Mouse (Mus musculus) megakaryocyte-erythroid progenitor cell, adult 5-6 weeks (primary cell): Measurements from ENCODE around the gene Zbtb22. TPM values are rescaled to one million over a fixed set of nuclear protein-coding genes. Genes with fewer than 3 reads are reported as not detected.
A peak's percentile ranks its signal among the peaks of the same experiment; 100 is the strongest.
"Not testable (repeated sequence)": the region's sequence is repeated elsewhere in the genome, so short reads cannot be mapped to it uniquely, and the experiment has no call there.

Experiments
- ATAC-seq: replicated peaks from 2 replicates; pipeline ENCODE4 v1.8.0; 2016; ENCODE audit warnings: mild to moderate bottlenecking, inconsistent platforms; ENCODE audit not compliant: severe bottlenecking, poor library complexity, low FRiP score, low TSS enrichment
- total RNA-seq, 2 experiments: library from RNA; stranded (forward) in 1 of 2; stranded (reverse) in 1 of 2; fragments of 200-1000, 215-1000 nt in 1 of 2; fragments of >200 nt in 1 of 2; fragmentation: Nextera tagmentation in 1 of 2; gene quantifications; 2 replicates each; pipeline ENCODE4 v1.2.3; 2014 to 2017

Gene Zbtb22
- total RNA-seq (2014; fragmentation: Nextera tagmentation) (18.0 and 18.4 TPM in 2 replicates), total RNA-seq (2017) (14.9 and 18.6 TPM in 2 replicates)

DNA sequence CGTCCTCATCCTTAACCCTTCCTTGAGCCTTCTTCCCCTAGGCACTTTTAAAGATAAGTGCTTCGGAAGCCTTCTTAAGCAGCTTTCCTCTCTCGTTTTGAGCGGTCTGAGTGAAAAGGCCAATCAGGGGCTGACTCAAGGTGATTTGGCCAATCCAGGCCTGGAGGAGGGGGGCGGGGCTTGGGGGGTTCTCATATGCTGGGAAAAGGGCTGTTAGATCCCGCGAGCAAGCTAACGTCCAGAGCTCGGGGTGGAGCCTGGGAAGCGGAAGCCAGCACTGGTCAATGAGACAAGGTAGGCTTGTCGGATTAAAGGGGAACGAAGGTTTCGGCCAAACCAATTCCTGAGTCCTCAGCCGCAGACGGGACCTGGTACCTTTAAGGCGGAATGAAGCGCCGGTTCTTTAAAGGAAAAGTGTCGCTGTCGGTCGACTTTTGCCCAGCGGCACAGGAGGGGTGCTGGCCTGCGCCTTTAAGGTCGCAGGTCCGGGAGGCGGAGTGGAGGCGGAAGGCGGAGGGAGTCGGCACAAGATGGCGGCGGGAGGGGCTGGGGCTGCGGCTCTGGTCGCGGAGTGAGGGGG, at the start of gene Zbtb22, which contains the start of gene Tapbp:
Gene Zbtb22, plus strand, starts transcription at position 234 of the 580 bp plus-strand sequence.
Gene Tapbp, plus strand, starts transcription at position 229 of the 580 bp plus-strand sequence.
- ATAC-seq: peak; percentile 66

DNA sequence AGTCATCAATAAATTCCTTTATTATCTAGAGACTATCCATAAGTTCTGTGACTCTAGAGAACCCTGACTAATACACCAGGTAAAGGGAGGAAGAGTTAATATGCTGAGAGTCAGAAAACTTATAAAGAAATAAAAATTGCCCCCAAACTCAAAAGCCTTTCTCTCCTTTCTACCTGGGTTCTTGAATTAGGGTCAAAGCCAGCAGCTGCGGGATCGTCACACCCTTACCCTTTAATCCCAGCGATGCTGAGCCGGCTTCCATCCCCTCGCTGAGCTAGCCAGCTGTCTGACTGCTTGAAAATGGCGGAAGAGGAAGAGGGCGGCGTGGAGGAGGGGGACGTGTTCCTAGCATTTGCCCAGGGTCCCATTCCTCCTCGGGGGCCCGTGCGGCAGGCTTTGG, 42.2 kb upstream of the Zbtb22 start, which contains the start of gene Gm7029:
Gene Gm7029, plus strand, starts transcription at position 301 of the 400 bp plus-strand sequence.
- ATAC-seq: not testable (repeated sequence)

DNA sequence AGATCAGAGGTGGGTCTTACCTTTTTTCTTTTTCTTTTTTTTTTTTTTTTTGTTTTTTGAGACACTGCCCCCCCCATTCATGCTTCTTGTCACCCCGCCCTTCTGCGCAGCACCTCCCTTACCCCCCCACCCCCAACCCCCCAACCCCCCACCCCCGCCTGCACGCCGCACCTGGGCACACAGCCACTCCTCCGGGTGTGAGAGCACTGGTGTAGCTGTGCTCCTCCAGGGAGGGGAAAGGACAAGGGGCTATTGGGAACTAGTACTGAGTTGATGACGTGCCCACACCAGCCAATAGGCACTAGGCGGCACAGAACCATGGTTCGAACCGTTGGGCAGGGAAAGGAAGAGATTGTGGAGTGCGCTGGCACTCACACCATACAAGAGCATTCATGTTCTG, 41.3 kb upstream of the Zbtb22 start:
- ATAC-seq: no peak

DNA sequence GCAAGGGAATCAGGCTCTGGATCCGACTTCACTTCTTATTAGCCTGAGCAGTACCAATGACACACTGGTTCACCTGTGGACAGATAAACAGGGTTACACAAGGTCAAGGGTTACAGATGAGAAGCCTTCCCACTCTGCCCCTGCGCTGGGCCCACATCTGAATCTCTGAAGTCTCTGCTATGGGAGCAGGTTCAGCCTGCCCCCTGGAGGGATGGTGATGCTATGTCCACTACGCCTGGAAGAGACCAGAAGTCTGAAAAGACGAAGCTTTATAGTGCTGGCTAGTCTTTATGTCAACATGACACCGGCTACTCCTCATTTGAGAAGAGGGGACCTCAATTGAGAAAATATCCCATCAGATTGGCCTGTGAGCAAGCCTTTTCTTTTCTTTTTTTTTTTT, 39.9 kb upstream of the Zbtb22 start:
- ATAC-seq: 0 out of 2 replicates have a peak, but pooled peaks have one; percentile 55

DNA sequence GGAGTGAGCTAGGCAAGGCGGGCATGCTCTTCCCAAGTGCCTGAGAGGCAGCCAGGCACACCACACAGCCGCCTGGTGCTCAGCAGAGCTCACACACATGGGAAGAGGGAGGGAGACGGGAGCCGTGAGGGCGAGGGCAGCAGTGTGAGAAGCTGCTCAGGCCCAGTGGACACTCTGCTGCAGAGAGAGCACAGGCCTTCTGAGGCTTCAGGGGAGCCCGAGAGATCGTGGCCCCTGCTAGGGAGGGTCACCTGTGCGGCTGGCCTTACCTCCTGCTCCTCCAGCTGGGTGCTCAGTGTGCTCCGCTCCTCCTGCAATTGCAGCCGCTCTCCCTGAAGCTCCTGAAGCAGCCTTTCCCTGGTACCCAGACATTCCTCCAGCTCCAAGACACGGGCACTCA, 31.4 kb upstream of the Zbtb22 start:
- not testable (repeated sequence) for ATAC-seq

DNA sequence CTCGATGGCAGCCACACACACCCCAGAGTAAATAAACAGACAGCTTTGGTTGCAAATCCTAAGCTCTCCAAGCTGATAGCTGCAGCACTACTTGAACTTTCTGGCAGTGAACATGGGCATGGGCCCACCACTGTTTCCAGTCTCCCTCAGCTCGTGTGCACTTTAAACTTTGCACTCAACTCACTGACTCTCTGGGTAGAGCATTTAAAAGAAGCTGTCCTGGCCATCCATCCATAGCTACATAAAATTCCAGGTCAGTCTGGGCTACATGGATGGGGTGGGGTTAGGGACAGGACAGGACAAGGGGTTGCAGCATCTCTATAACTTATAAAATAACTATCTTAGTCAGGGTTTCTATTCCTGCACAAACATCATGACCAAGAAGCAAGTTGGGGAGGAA, 27.9 kb upstream of the Zbtb22 start:
- not testable (repeated sequence) for ATAC-seq

DNA sequence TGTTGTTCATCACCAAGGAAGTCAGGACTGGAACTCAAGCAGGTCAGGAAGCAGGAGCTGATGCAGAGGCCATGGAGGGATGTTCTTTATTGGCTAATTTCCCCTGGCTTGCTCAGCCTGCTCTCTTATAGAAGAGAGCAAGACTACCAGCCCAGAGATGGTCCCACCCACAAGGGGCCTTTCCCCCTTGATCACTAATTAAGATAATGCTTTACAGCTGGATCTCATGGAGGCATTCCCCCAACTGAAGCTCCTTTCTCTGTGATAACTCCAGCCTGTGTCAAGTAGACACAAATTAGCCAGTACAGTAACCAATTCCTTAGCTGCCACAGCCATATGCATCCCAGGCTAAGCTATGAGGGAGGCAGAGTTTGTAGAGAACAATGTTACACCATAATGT, 27.5 kb upstream of the Zbtb22 start:
- not testable (repeated sequence) for ATAC-seq

DNA sequence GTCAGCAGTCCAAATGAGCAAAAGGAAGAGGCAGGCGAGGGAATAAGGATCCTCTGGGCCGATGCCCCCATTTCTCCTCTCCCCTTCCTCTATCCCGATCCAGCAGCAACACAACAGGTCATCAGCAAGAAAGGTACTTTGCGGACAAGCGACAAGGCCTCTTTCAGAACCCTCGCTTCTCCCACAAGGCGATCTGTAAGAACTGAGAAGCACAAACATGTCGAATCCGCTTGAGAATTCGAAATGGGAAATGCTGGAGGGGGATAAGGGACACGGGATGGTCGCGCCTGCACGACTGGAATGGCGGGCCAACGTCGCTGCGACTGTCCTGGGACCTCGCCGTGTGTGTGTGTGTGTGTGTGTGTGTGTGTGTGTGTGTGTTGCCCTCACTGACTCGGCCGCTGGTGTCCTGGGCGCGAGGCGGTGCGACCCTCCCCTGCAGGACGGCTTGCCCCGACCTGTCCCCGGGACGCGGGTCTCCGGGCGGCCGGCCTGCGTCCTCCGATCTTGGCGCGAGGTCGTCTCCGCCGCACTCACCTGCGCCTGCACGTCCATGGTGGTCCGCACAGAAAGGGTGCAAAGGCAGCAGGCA, 25.7 kb upstream of the Zbtb22 start:
- ATAC-seq: not testable (repeated sequence)

DNA sequence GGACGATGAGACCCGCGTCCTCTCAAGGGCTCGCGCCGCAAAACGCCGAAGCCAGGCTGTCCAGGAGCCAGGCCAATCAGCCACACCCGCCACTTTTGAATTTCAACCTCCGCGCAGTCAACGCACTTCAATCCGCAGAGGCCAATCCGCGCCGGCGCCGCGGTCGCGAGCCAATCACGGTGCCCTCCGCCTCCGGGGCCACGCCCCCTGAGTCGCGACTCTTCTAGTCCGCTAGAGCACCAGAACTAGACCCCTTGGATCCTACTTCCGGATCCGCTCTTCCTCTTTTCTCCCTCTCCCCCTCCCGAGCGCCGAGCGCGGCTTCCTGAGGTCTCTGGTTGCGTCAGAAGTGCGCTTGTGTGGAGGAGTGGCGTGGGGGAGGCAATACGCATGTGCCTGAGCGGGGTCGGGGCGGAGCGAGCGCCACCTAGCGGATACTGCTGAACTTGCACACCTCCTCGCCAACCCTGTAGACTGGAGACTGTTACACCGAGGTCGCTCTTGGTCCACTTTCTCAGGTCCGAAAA, 25.1 kb upstream of the Zbtb22 start, which contains the start of gene Kifc1:
Gene Kifc1, minus strand, starts transcription at position 129 of the 527 bp plus-strand sequence.
- ATAC-seq: peak; percentile 98

DNA sequence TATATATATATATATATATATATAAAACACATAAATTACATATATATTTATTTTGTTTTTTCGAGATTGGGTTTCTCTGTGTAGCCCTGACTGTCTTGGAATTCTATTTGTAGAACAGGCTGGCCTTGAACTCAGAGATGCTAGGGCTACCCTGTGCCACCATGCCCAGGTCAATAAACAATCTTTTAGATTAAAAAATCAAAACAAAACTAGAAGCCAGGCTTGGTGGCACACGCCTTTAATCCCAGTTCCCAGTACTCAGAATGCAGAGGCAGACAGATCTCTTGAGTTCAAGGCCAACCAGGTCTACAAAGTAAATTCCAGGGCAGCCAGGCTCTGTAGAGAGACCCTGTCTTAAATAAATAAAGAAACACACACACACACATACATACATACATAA, 24.3 kb upstream of the Zbtb22 start:
- no peak for ATAC-seq

DNA sequence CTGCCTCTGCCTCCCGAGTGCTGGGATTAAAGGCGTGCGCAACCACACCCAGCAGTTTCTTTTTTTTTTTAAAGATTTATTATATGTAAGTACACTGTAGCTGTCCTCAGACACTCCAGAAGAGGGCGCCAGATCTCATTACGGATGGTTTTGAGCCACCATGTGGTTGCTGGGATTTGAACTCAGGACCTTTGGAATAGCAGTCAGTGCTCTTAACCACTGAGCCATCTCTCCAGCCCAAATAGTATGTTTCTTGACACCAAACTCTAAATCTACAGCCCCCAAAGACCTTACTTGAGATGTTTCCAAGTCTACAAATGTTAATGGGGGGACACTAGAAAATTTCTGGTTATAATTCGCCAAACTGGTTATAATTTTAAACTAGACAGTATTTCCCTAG, 23.8 kb upstream of the Zbtb22 start:
- not testable (repeated sequence) for ATAC-seq

DNA sequence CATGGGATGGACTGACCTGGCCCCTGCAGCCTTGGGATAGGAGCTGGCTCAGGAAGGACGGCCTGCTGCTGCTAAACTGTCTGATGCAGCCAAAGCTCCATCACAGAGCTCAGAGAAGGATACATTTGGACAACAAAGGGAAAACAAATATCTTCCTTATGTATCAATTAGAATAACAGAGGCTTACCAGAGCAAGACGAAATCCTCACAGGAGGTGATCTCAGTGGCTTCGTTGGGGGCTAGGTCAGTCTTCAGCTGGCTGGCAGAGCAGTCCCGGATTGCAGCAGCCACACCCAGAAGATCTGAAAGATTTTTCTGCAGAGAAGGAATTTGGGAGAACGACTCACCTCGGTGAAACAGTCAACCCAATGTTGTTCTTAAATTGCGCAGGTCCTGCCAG, 23.3 kb upstream of the Zbtb22 start:
- no peak for ATAC-seq

DNA sequence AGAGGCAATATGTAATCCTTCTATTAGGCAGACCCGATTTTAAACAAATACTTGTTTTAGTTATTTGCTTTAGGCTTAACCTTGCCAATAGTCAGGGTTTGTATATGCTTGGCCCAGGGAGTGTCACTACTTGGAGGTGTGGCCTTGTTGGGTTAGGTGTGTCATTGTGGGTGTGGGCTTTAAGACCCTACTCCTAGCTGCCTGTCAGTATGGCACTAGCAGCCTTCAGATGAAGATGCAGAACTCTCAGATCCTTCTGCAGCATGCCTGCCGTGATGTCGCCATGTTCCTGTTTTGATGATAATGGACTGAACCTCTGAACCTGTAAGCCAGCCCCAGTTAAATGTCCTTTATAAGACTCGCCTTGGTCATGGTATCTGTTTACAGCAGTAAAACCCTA, 22.7 kb upstream of the Zbtb22 start:
- ATAC-seq: not testable (repeated sequence)

DNA sequence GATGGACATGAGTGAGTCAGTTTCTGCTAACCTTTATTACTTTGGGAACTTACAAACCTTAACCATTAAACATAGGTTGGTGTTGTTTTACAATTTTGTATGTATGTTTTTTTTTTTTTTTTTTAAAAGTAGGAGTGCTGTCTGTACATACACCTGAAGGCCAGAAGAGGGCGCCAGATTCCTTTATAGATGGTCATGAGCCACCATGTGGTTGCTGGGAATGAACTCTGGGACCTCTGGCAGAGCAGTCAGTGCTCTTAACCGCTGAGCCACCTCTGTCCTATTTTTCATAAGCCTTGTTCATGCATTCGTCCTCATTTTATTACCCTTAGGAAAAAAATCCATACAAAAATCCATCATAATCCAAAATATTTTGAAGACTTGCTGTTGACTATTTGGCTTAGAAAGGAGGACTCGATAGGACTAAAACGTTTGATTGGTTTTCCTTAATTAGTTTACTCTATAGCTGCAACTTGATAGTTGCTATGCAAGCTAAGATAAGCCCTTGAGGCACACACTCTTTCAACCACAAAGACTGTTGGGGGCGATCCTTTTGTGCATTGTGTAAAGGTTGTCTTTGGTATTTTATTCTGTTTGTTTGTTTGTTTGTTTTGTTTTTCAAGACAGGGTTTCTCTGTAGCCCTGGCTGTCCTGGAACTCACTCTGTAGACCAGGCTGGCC, 18.4 kb upstream of the Zbtb22 start:
- peak; percentile 61 for ATAC-seq

DNA sequence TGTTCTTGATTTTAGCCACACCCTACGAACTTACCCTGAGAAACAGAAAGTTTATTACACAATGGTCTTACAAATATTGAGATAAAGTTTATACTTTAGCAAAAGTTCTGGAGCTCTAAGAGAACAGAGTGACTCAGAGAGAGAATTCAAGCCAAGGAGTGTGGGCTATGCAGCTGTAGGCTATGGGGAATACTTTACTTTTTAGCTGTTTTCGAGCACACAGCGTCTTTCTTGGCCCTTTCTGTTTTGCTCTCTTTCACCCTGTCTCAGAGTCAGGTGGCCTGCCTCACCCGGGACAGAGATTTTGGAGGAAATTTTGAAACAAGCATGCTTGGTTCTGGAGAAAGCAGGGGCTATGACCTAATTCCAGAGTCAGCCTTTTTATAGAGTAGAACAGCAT, 17.5 kb upstream of the Zbtb22 start:
- not testable (repeated sequence) for ATAC-seq

DNA sequence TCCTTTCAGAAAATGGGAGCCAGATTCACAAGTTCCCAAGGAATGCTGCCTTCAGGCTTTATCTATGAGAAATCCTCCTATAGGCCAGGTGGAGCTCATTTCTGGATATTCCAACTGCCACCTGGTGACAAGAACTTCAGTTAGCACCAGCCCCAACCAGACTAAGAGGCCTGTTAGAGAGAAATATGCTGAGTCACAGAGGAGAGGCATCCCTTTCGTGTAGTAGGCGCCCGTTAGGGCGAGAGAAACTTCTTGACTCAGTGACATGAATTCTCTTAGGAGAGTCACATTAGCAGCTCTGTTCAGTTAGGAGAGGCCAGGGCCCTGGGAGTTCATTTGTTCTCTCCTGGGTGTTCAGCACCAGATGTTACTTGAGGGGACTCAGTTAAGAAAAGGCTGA, 16.1 kb upstream of the Zbtb22 start:
- ATAC-seq: peak; percentile 68

DNA sequence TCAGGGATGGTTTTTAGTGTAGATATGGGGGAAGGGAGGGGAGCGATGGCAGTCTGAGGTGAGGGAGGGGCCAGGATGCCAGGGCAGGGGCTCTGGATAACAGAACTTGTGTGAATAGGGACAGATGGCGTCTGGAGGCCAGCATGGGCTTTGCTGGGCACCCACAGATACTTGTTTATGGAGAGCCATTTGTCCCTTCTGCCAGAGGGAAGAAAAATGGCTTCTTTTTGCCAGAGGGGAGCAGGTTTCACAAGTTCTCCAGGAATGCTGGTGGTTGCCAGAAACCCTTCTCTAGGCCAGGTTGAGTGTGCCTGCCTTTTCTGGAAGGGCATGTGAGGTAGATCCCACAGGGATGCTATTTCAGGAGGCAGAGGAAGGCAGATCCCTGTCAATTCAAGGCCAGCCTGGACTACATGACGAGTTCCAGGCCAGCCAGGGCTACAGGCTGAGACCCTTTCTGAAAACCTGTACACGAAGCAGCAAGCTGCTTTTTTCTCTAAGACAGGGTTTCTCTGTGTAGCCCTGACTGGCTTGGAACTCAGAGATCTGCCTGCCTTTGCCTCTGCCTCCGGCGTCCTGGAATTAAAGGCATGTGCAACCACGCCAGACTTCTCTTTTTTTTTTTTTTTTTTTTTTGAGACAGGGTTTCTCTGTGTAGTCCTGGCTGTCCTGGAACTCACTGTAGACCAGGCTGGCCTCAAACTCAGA, 15.3 kb upstream of the Zbtb22 start:
- ATAC-seq: no peak

DNA sequence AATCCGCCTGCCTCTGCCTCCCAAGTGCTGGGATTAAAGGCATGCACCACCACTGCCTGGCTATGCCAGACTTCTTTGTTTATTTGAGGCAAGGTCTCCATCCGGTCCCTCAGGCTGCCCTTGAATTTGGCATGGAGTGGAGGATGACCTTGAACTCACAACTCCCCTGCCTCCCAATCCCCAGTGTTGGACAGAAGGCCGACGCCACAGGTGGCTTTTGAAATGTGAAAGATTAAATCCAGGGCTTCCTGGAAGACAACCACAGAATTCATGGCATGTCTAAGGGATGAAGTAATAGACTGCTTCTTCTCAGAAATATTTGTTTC, 14.8 kb upstream of the Zbtb22 start:
- ATAC-seq: no peak

DNA sequence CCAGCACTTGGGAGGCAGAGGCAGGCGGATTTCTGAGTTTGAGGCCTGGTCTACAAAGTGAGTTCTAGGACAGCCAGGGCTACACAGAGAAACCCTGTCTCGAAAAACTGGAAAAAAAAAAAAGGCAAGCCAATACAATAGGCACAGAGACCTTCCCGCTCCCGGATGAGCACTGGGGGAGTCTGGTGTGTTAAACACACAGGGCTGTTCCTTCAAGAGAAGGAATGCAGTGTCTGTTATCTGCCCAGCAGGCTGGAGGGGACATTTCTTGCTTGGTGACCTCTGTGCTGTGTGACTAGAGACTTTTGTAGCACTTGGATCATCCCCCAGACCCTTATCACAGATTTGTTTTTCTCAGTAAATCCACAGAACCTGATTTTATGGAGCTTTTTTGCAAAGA, 14.1 kb upstream of the Zbtb22 start:
- no peak for ATAC-seq

DNA sequence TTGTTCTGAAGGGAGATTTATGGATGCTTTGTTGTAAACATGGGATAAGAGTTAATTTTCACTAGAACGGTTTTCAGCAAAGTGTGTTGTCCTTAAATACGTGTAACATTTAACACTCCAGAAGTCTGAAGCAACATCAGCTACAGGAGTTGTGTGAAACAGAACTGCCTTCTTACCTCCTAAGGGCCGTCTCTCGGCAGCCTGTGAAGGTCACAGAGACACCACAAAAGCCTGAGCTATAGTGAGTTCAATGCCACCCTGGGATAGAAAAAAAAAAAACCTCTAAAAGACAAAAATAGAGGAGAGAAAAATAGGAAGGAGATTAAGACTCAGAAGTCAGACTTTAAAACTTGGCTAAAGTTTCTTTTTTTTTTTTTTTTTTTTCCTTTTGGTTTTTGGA, 13.6 kb upstream of the Zbtb22 start:
- ATAC-seq: no peak
